Mouse (Mus musculus): ENCODE results near the gene Trp53tg5. TPM values are rescaled to one million over a fixed set of nuclear protein-coding genes. Genes with fewer than 3 reads are reported as not detected.

Trp53tg5 gene
- total RNA-seq, 2 experiments from 2014 or later: not detected

DNA sequence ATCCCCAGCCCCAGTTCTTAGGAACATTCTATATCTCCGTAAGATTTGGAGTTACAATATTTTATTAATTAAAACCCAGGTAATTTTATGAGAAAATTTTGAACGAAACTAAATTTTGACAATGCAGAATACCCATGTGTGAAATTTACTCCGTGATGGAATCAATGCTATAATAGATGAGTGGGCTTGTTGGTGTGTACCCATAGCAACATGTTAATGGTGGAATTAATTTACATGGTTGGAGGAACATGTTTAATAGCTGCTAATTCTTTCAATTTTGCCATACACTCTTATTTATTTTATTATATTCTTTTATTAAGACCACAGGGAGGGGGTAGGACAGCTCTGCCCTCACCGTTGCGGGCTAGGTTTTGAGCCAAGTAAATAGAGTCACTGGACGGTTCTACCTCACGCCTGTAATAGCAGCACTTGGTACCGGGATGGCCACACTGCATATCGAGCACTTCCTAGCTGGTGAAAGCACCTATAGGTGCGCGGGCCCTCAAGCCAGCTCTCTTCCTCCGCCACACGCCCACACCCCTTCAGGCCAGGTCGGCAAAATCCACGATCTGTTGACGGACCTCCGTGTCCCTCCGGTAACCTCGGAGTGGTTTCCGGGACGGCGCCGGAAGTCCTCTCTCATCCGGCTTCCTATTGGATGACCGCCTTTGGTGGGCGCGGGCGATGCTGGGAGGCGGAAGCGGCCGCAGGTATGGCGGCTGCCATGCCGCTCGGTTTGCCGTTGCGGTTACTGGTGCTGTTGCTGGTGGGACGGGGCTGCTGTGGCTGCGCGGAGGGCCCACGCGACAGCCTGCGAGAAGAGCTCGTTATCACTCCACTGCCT, 23.5 kb upstream of the Trp53tg5 start, which contains the start of gene Pigt:
Gene Pigt (plus strand): TSS at position 674 of the 844 bp plus-strand sequence.
- intact Hi-C loops (cut with DNase I): no loop called here
- DNase-seq: peak; percentile 73 to 82

- no peak for DNase-seq
- intact Hi-C loops (cut with DNase I): no loop called here
Measured at GRCm38 (mm10) chr2:164496331-164496730, 22.8 kb upstream of the Trp53tg5 start.

DNA sequence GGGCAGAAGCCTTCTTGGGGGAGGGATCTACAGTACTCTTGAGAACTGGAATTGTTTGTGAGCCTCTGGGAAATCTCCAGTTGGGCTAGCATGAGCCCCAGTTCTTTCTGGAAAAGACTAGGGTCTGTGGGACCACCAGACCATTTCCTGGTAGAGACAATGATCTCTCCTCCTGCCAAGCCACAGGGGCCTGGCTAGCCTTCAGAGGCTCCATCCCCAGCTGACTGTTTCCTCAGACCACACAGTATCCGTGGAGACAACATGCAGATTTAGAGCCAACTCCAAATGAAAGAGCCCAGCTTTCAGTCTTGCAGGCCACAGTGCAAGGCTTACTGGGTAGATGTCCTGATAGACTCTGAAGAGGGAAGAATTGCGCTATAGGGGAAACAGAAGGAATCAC, 20.6 kb upstream of the Trp53tg5 start:
- intact Hi-C loops (cut with DNase I): no loop called here
- DNase-seq: no peak

DNA sequence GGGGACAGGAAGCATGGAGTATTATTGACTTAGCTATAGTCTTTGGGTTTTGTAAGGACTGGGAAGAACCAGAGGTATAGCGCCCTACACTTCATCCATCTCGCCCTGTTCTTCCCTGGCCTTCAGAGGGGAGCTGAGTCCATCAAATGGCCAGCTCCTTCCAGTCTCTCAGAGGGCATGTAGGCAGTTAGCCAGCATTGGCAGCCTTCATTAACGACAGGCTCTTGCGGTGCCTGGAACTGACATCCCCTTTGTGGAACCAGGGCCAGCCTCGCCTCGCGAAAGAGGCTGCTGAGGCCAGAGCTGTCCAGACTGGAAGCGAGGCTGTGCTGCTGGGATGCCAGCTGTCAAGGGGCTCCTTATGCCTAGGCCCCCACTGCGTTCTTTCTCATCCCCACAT, 14.3 kb upstream of the Trp53tg5 start:
- DNase-seq: no peak
- intact Hi-C loops (cut with DNase I): no loop called here

- intact Hi-C loops (cut with DNase I): no loop called here
- DNase-seq: no peak
Measured at GRCm38 (mm10) chr2:164487115-164487527, 13.6 kb upstream of the Trp53tg5 start.

DNA sequence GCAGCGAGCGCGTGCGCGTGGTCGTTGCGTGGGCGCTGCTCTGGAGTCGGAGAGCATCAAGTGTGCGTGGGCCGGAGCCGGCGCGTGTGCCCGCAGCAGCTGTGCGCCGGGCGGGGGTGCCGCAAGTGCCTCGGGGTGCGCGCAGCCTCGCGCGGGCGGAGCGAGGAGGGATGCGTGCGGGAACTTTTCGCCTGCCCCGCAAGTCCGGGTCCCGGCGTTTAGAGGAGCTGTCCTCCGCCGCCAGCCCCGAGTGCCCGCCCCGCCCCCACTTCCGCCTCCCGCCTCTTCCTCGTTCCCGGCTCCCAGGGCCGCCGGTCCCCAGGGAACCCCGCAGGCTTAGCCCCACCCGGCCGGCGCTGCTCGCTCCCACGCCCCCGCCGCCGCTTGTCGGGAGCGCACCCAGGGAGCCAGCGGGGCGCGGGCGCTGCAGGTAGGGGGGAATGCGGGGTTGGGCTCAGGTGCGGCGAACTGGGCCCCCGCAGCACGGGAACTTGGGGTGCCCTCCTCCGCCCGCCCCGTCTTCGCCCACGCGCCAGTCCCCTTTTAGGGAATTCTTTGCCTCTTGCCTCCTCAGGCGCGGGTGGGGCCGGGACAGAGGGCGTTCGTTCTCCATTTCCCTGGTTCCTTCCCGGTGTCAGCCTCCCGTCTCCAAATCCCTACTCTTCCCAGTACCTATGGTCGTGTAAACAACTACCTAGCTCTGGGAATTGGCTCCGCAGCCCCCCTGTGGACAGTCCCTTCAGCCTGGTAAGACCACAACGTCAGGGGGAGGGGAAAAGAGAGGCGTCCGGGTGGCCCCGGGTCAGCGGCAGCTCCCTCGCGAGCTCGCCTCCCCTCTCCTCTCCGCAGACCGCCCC, 13.0 kb upstream of the Trp53tg5 start:
- DNase-seq: peak; percentile 57 to 77
- intact Hi-C loops (cut with DNase I): no loop called here

DNA sequence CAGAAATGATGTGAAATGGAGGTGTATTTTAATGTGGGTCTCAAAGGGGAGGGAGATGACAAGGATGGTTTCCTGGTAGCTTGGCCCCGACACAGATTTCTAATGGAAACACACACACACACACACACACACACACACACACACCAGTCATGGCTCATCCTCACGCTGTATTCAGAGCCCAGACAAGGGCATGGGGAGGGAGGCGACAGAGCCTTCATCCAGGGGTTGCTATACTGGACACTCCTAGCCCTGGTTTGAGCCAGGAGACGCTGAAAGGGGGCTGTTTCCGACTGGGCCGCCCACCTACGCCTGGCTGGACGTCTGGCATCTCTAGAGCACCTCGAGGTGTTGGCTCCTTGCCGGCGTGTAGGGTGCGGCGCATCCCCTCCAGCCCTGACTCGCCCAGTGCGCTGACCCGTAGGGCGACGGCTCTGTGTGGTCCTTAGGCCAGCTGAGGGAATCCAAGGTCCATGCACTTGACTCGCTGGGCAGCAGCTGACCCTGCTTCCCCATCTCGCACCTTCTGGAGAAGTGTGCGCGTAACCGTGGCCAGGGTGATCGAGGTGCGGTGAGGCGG, 12.2 kb upstream of the Trp53tg5 start, which contains the start of gene Dbndd2:
Gene Dbndd2 (plus strand): TSS at position 426 of the 577 bp plus-strand sequence.
- intact Hi-C loops (cut with DNase I): no loop called here

GRCm38 (mm10) chr2:164470254-164470653, 3.3 kb downstream of the Trp53tg5 start:
- DNase-seq: no peak

More for the DNA sequence above, 12.2 kb upstream of the Trp53tg5 start, which contains the start of gene Dbndd2:
- peak; percentile 39 to 46 for DNase-seq

GRCm38 (mm10) chr2:164466787-164467186, 6.7 kb downstream of the Trp53tg5 start:
- intact Hi-C loops (cut with DNase I): no loop called here

More at GRCm38 (mm10) chr2:164470254-164470653, 3.3 kb downstream of the Trp53tg5 start:
- intact Hi-C loops (cut with DNase I): no loop called here

DNA sequence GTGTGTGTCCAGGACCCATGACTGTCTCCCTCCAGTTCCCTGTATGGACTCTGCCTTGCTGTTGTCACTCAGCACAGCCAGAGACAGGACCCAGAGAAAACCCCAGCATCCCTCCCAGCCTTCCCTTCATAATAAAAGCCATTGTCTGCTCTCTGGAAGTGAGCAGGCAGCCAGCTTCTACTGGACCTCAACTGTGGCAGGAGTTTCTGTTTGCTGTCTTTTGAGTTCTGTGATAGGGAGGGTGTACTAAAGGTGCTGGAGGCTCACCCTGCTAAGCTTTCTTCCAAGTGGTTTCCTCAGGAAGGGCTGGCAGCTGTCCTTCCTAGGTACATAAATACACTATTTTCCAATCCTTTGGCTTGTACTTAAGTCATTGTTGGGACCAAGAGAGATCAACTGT, 8.4 kb downstream of the Trp53tg5 start:
- intact Hi-C loops (cut with DNase I): no loop called here
- DNase-seq: no peak

More at GRCm38 (mm10) chr2:164466787-164467186, 6.7 kb downstream of the Trp53tg5 start:
- no peak for DNase-seq

- peak; percentile 91 to 93 for DNase-seq
- intact Hi-C loops (cut with DNase I): no loop called here
Measured at GRCm38 (mm10) chr2:164460745-164461551, 12.6 kb downstream of the Trp53tg5 start, which contains the start of gene Gm20458. Gene Gm20458, plus strand, starts transcription at chr2:164460967.

DNA sequence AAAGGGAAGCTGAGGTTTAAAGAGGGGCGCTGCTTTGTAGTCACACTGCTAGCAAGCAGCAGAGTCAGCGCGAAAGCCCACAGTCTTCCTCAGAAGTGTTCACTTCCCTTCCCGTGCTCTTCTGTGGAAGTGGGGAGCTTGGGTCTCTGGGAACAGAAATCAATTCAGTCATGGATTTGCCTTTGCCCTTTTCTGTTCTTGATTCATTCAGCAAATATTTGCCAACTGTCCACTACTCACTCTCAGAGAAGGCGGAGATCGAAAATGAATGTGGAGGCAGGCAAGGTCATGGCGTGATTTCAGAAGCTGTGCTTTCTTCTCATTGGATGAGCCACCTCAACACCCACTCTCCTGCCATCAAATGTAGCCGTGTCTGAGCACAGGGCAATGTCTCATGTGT, 15.0 kb downstream of the Trp53tg5 start:
- intact Hi-C loops (cut with DNase I): loop anchor here (2.0 kb wide), 1 partner anchor 42 kb away; no protein-coding TSS in a partner anchor
- no peak for DNase-seq

- intact Hi-C loops (cut with DNase I): loop anchor here (2.0 kb wide), 1 partner anchor 41 kb away; no protein-coding TSS in a partner anchor
- DNase-seq: no peak
Measured at GRCm38 (mm10) chr2:164457942-164458341, 15.6 kb downstream of the Trp53tg5 start.

GRCm38 (mm10) chr2:164456864-164457300, 16.6 kb downstream of the Trp53tg5 start, which contains the start of gene Sys1:
Gene Sys1, plus strand, starts transcription at chr2:164456964.
- DNase-seq: no peak
- intact Hi-C loops (cut with DNase I): no loop called here

DNA sequence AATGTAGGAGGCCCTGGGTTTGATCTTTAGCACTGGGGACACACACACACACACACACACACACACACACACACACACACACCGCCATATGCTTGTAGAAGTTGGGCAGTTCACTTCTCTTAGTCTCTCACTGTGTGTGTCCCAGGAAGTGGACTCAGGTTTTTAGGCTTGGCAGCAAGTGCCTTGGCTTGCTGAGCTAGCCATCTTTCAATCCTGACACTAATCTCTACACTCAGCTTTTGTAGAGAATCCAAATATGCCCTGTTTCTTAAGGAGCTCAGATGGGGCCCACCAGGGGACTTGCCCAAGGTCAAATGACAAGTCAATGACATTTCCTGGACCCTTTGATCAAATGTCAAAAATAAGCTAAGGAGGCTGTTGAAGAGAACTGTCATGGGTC, 17.1 kb downstream of the Trp53tg5 start:
- intact Hi-C loops (cut with DNase I): no loop called here
- DNase-seq: no peak

DNA sequence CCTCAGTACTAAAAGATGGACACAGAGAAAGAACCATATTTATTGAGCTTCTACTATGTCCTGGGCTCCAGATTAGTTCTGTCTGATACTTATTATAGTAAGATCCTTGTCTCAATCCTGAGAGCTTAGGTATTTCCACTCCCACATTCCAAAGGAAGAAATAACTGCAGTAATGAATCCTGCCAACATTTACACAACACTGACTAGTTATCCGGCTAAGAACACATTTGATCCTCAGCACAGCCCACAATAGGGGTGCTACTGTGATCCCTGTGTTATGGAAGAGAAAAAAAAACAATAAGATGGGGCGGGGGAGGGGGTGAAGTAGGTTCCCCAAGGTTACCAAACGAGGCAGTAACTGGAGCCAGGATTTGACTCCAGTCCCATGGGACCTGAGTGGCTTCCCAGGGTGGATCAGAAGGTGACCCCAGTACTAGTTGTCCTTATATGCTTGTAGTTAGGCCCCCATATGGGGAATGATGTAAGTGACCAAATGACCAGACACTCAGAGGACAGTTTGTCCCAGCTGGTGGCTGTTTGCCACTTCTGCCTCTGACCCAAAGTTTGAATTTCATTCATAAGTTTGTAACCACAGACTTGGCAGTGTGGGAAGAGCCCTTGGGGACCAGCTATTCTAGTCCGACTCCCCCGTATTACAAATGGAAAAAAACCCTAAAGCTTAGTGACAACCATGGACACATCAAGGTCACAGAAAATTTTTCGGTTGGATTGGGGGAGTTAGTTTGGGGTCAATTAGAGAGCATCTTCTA, 17.9 kb downstream of the Trp53tg5 start:
- DNase-seq: peak in 1 of 2 experiments; percentile 70
- intact Hi-C loops (cut with DNase I): no loop called here

DNA sequence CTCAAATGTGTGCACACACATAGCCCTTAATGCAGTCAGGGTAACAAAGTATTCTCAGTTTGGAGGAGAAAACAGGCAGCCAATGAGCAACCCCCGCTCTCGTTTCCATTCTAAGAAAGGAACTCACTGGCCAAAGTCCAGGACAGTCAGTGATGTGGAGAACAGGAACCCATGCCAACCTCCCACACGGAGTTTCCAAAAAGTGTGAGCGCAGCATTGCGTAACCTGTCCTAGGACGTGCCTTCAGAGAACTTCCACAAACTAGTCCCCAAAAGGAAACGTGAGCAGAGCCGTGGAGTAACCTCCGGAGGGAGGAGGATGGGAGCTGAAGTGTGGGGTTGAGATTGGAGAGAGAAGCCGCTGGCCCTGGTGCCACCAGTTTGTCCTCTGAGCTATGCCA, 18.7 kb downstream of the Trp53tg5 start:
- DNase-seq: peak; percentile 60 to 81
- intact Hi-C loops (cut with DNase I): no loop called here

DNA sequence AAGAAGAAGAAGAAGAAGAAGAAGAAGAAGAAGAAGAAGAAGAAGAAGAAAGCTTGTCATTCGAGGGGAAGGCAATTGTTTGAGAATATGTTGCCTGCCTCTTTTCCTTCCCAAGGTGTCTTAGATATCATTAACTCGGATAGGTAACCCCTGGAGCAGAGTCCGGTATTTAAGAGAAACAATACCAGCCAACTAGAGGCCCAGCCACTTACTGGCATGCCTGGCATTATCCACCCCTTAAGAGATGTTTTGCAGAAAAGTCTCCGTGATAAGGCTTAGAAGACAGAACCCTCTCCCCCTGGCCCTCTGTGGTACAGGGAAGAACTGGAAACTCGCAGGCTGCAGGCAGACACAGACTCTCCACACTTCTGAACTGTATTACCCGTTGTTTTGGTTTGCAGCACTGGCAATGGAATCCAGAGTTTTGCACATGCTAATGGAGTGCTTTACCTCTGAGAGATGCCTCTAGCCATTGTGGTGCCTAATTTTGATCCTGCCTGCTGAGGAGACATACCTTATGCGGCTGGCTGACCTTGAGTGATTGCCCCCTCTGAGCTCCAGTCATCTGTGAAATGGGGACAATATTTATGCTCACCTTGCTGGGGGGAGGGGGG, 19.5 kb downstream of the Trp53tg5 start:
- no peak for DNase-seq
- intact Hi-C loops (cut with DNase I): no loop called here
